Mouse (Mus musculus) kidney, adult 2 months (tissue): ENCODE measurements around the gene Cldn18.

ENCODE experiments used
- CTCF ChIP-seq: fragments of 200-500 bp; conservative IDR thresholded peaks from 2 replicates; pipeline ENCODE4 v1.5.1; 2011; ENCODE audit warnings: low read depth, mild to moderate bottlenecking, control low read depth, low read length, moderate library complexity, mixed read lengths; ENCODE audit not compliant: insufficient read depth, insufficient read length
- POLR2A ChIP-seq: fragments of 200-500 bp; IDR thresholded peaks from one replicate; pipeline ENCODE4 v1.6.1; 2011; ENCODE audit warnings: low read depth, low read length, control low read depth

GRCm38 (mm10) chr9:99706264-99706663 is 10.8 kb downstream of the Cldn18 start:
- TF ChIP-seq CTCF (no peak), POLR2A (no peak)
